Mouse (Mus musculus) embryonic fibroblast, embryonic 13.5 days (primary cell): Measurements from ENCODE around the gene Krt25.

ENCODE experiments used
- CTCF ChIP-seq: IDR thresholded peaks from 2 replicates; pipeline ENCODE4 v1.5.1; 2011; ENCODE audit warnings: mild to moderate bottlenecking, control low read depth, low read length, moderate library complexity, borderline replicate concordance; ENCODE audit not compliant: insufficient read depth
- POLR2A ChIP-seq: IDR thresholded peaks from 2 replicates; pipeline ENCODE4 v1.6.1; 2011; ENCODE audit warnings: low read depth, mild to moderate bottlenecking, control low read depth, low read length, moderate library complexity

- no peak for TF ChIP-seq CTCF
- no peak for TF ChIP-seq POLR2A
Observed at GRCm38 (mm10) chr11:99339299-99339847, 16.6 kb upstream of the Krt25 start.
